18 mouse cellular contexts compared by ENCODE assay signal in the genomic region with DNA sequence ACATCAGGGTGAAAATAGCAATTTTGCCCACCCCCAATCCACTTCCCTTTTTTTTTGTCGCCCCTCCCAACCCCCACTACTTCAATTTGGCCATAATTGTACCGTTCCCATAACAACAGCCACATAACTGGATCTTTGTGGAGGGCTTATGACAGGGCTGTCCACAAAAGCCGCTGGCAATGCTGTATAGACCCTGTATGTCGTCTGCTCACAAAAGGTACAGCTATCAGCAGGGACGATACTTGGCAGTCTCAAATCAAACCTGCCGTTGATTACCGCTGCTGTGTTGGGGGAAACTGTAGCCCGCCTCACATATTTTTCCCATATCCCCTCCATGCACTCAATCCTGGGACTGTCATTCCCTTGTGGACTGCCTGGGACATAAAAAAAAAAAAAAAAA.
"Had no signal": no experiment of that assay in that cellular context is flagged by ENCODE, and none has a peak within 500 bp of the region (broad histone marks: within the 10 kb centered on the region; RNA-seq: fewer than 3 reads in every experiment).

No protein-coding gene starts in this region.

- H3K4me2 ChIP-seq: limb, embryonic 12.5 days; limb, embryonic 15.5 days; liver, embryonic 11.5 days; lung, embryonic 14.5 days; midbrain, embryonic 12.5 days; midbrain, embryonic 15.5 days; neural tube, embryonic 13.5 days had no signal

- H3K36me3 ChIP-seq: limb, embryonic 12.5 days; limb, embryonic 15.5 days; midbrain, embryonic 12.5 days; midbrain, embryonic 15.5 days; neural tube, embryonic 13.5 days had no signal

- H3K4me1 ChIP-seq: limb, embryonic 12.5 days; neural tube, embryonic 13.5 days had no signal

- H3K27ac ChIP-seq: limb, embryonic 12.5 days; limb, embryonic 15.5 days; liver, embryonic 14.5 days; macrophage; midbrain, embryonic 12.5 days; midbrain, embryonic 15.5 days; neural tube, embryonic 13.5 days had no signal

- H3K9me3 ChIP-seq: limb, embryonic 12.5 days; limb, embryonic 15.5 days; midbrain, embryonic 12.5 days; midbrain, embryonic 15.5 days; neural tube, embryonic 13.5 days had no signal

- H3K27me3 ChIP-seq: limb, embryonic 12.5 days; limb, embryonic 15.5 days; midbrain, embryonic 12.5 days; midbrain, embryonic 15.5 days; neural tube, embryonic 13.5 days had no signal

- DNase-seq: kidney, postnatal 14 days; kidney, postnatal 4 days; left cerebral cortex, postnatal 4 days; liver, postnatal 0 days; lung, embryonic 14.5 days; retina, postnatal 1 day; thymus, adult 18-20 months; thymus, postnatal 36 days had no signal

- H3K4me3 ChIP-seq: limb, embryonic 12.5 days; limb, embryonic 15.5 days; midbrain, embryonic 12.5 days; midbrain, embryonic 15.5 days; myocyte; neural tube, embryonic 13.5 days had no signal

- H3K9ac ChIP-seq: limb, embryonic 12.5 days; limb, embryonic 15.5 days; liver, embryonic 14.5 days; liver, postnatal 0 days; lung, embryonic 14.5 days; midbrain, embryonic 12.5 days; midbrain, embryonic 15.5 days; neural tube, embryonic 13.5 days had no signal

- ATAC-seq: liver, postnatal 0 days; lung, postnatal 0 days; midbrain, embryonic 15.5 days had no signal
